Mouse (Mus musculus): Measurements from ENCODE around the gene Olfr195.

DNA sequence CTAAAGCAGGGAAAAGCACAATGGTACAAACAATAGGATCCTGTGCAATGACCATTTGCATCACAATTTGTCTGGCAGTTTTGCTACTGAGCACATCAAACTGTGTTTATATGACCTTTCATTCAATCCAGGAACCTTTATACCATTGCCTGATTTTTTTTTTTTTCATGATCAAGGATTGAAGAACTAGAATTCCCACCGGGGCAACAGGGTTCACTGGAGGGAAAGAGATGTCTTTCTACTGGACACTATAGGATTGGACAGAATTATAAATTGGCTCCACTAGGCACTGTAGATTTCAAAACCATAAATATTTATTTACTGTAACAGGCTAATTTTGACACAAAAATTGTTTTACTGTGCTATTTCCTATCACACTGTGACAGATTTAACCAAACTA lies 35.1 kb upstream of the Olfr195 start, which contains the start of gene Olfr193:
- TF ChIP-seq POLR2A (IDR thresholded peaks at IDR 0.05; ENCODE audit: low read depth, low read length) (no peak), CTCF (IDR thresholded peaks at IDR 0.05; ENCODE audit: extremely low read depth, insufficient read depth, insufficient read length, insufficient replicate concordance) (no peak)
